Comparison of ENCODE assay signal across 8 mouse cellular contexts in genomic region chr13:64248161-64248774, GRCm38 (mm10). TPM values are rescaled to one million over a fixed set of nuclear protein-coding genes. Genes with fewer than 3 reads are reported as not detected.
DNase-seq lines count a peak whose midpoint lies in the region; ATAC-seq and TF ChIP-seq lines count a peak whose summit lies in the region.

No protein-coding gene starts in this region.

- H3K4me1 ChIP-seq in embryonic facial prominence, embryonic 11.5 days (ENCODE audit: control insufficient read depth, insufficient read depth, low read length), result no peaks in the 10 kb centered on the region
- peaks cover 8% of the 10 kb centered on the region; the same call in 1 of the 2 replicates for H3K4me1 ChIP-seq in heart, embryonic 11.5 days (ENCODE audit: control insufficient read depth, insufficient read depth, low read length)
- H3K4me1 ChIP-seq in kidney, embryonic 15.5 days, result peaks cover 15% of the 10 kb centered on the region
- H3K4me1 ChIP-seq in small intestine, adult 2 months (ENCODE audit: control insufficient read depth, insufficient read depth, insufficient read length, low read length), result peaks cover 6% of the 10 kb centered on the region; the same call in 1 of the 2 replicates

- no peak for TF ChIP-seq CTCF in small intestine, adult 2 months (IDR thresholded peaks at IDR 0.05; ENCODE audit: extremely low read depth, insufficient read length, insufficient replicate concordance, low read depth, low read length)

- WGBS in embryonic facial prominence, embryonic 11.5 days, result 3% methylated on average over 24 of the region's 24 CpGs
- WGBS in heart, embryonic 11.5 days (ENCODE audit: insufficient replicate concordance), result under 1% methylated on average over 24 of the region's 24 CpGs
- WGBS in kidney, embryonic 15.5 days, result 2% methylated on average over 24 of the region's 24 CpGs
- WGBS in small intestine, adult 2 months, result 2% methylated on average over 24 of the region's 24 CpGs

- H3K9ac ChIP-seq in embryonic facial prominence, embryonic 11.5 days (replicated peaks; ENCODE audit: low read length), result peak overlapping the region; percentile 52
- peak overlapping the region; percentile 85 for H3K9ac ChIP-seq in heart, embryonic 11.5 days (ENCODE audit: low read depth, low read length)
- H3K9ac ChIP-seq in kidney, embryonic 15.5 days, result peak overlapping the region; percentile 62

- H3K4me3 ChIP-seq in embryonic facial prominence, embryonic 11.5 days (ENCODE audit: low read depth, low read length), result peak overlapping the region; percentile 43
- H3K4me3 ChIP-seq in heart, embryonic 11.5 days (ENCODE audit: low read depth, low read length), result peak overlapping the region; percentile 70
- peak overlapping the region; percentile 64 for H3K4me3 ChIP-seq in kidney, embryonic 15.5 days (replicated peaks)
- peak overlapping the region; percentile 64 for H3K4me3 ChIP-seq in small intestine, adult 2 months (ENCODE audit: low read depth, low read length)

- no peaks in the 10 kb centered on the region for H3K27me3 ChIP-seq in embryonic facial prominence, embryonic 11.5 days (ENCODE audit: control insufficient read depth, insufficient read depth, low read length)
- no peaks in the 10 kb centered on the region for H3K27me3 ChIP-seq in heart, embryonic 11.5 days (ENCODE audit: control insufficient read depth, insufficient read depth, low read length)
- H3K27me3 ChIP-seq in kidney, embryonic 15.5 days, result no peaks in the 10 kb centered on the region
- no peaks in the 10 kb centered on the region for H3K27me3 ChIP-seq in small intestine, adult 2 months (ENCODE audit: control insufficient read depth, insufficient read depth, low read length)

- peak; percentile 65 for TF ChIP-seq POLR2A in small intestine, adult 2 months (IDR thresholded peaks at IDR 0.05; ENCODE audit: low read depth, low read length)

- no peaks in the 10 kb centered on the region for H3K36me3 ChIP-seq in embryonic facial prominence, embryonic 11.5 days (replicated peaks; ENCODE audit: control insufficient read depth, insufficient read depth, low read depth, low read length)
- no peaks in the 10 kb centered on the region; the same call in 1 of the 2 replicates for H3K36me3 ChIP-seq in heart, embryonic 11.5 days (ENCODE audit: control insufficient read depth, insufficient read depth, low read length)
- H3K36me3 ChIP-seq in kidney, embryonic 15.5 days, result no peaks in the 10 kb centered on the region
- H3K36me3 ChIP-seq in small intestine, adult 2 months (ENCODE audit: control insufficient read depth, insufficient read depth, low read length), result peaks cover 4% of the 10 kb centered on the region

- no peak overlapping the region for H3K27ac ChIP-seq in embryonic facial prominence, embryonic 11.5 days (replicated peaks; ENCODE audit: low read depth, low read length)
- peak overlapping the region; percentile 87 for H3K27ac ChIP-seq in heart, embryonic 11.5 days (ENCODE audit: low read depth, low read length)
- H3K27ac ChIP-seq in kidney, embryonic 15.5 days, result peak overlapping the region; percentile 58; the same call in 1 of the 2 replicates
- H3K27ac ChIP-seq in small intestine, adult 2 months (ENCODE audit: insufficient read depth, low read depth, low read length), result peak overlapping the region; percentile 93

- peak; percentile 80 for ATAC-seq in embryonic facial prominence, embryonic 11.5 days (replicated peaks; ENCODE audit: insufficient number of reproducible peaks, low FRiP score, low TSS enrichment, low read depth)
- peak; percentile 82 for ATAC-seq in heart, embryonic 11.5 days (replicated peaks; ENCODE audit: insufficient number of reproducible peaks, low FRiP score, low TSS enrichment)
- ATAC-seq in kidney, embryonic 15.5 days (replicated peaks; ENCODE audit: low FRiP score), result peak; percentile 95

- H3K4me2 ChIP-seq in embryonic facial prominence, embryonic 11.5 days (ENCODE audit: low read depth, low read length), result peak overlapping the region; percentile 94
- H3K4me2 ChIP-seq in heart, embryonic 11.5 days, result peak overlapping the region; percentile 97
- H3K4me2 ChIP-seq in kidney, embryonic 15.5 days, result peak overlapping the region; percentile 93

- H3K9me3 ChIP-seq in embryonic facial prominence, embryonic 11.5 days (replicated peaks; ENCODE audit: control insufficient read depth, low read length), result no peaks in the 10 kb centered on the region
- no peaks in the 10 kb centered on the region for H3K9me3 ChIP-seq in heart, embryonic 11.5 days (replicated peaks; ENCODE audit: control insufficient read depth, low read length)
- no peaks in the 10 kb centered on the region for H3K9me3 ChIP-seq in kidney, embryonic 15.5 days (replicated peaks)

- peak; percentile 84 for DNase-seq in 3134 (ENCODE audit: extremely low read depth, insufficient read length, low spot score)
- DNase-seq in Muller cell, postnatal 12 days (ENCODE audit: inconsistent ontology term), result peak; percentile 62
- peak; percentile 54 for DNase-seq in embryonic facial prominence, embryonic 11.5 days (ENCODE audit: low spot score)
- DNase-seq in lung, postnatal 36 days, result peak; percentile 86
- DNase-seq in frontal cortex, postnatal 25 days (ENCODE audit: low spot score in 2 of 2), result no peak

RNA-seq across cellular contexts. Expression of gene Cdc14b, which starts 26.8 kb away (rescaled TPM):
- 29.5 and 33.6 TPM in 2 replicates for polyA plus RNA-seq in embryonic facial prominence, embryonic 11.5 days (2014; fragmentation: Nextera tagmentation; extraction: Ambion mirVana)
- polyA plus RNA-seq in heart, embryonic 11.5 days (2014; fragmentation: Nextera tagmentation; extraction: Ambion mirVana), result 21.6 and 29.5 TPM in 2 replicates
- 14.8 and 17.5 TPM in 2 replicates for polyA plus RNA-seq in kidney, embryonic 15.5 days (2015; fragmentation: Nextera tagmentation; extraction: Ambion mirVana)
- polyA plus RNA-seq in small intestine, adult 2 months (2012; rRNA removed), result 1.4 and 2.8 TPM in 2 replicates

Comparison
In these comparisons a context has a peak if more than half of its experiments do, and no peak if none do; other contexts are left out.
1. DNase-seq: peak in 3134 (single experiment), Muller cell, postnatal 12 days (single experiment), embryonic facial prominence, embryonic 11.5 days (single experiment) and lung, postnatal 36 days (single experiment); none in frontal cortex, postnatal 25 days (0 of 2).
2. Peak in every context shown above with its lines, with median percentiles within 50 percentile points of each other: ATAC-seq, H3K4me2 ChIP-seq, H3K4me3 ChIP-seq and H3K9ac ChIP-seq.